Mouse (Mus musculus) thymus, adult 2 months (tissue): ENCODE results near the gene Olfr819. TPM values are rescaled to one million over a fixed set of nuclear protein-coding genes. Genes with fewer than 3 reads are reported as not detected.

Experiments
- DNase-seq: peaks from one replicate; pipeline ENCODE4 v3.0.0; 2021
- H3K27ac ChIP-seq: fragments of 200-500 bp; 2 replicates; pipeline ENCODE4 v1.5.1; 2012; ENCODE audit warnings: low read length, control low read depth; ENCODE audit not compliant: control insufficient read depth, insufficient read depth
- H3K27me3 ChIP-seq: fragments of 200-500 bp; 2 replicates; pipeline ENCODE4 v1.6.1; 2012; ENCODE audit warnings: mild to moderate bottlenecking, low read length, moderate library complexity, mixed read lengths; ENCODE audit not compliant: control insufficient read depth, insufficient read depth
- H3K36me3 ChIP-seq: fragments of 200-500 bp; 2 replicates; pipeline ENCODE4 v1.6.1; 2012; ENCODE audit warnings: mild to moderate bottlenecking, low read length, moderate library complexity; ENCODE audit not compliant: control insufficient read depth, insufficient read depth
- H3K4me1 ChIP-seq: fragments of 200-500 bp; replicated peaks from 2 replicates; pipeline ENCODE4 v1.6.1; 2012; ENCODE audit warnings: low read length; ENCODE audit not compliant: control insufficient read depth, insufficient read depth
- H3K4me3 ChIP-seq: fragments of 200-500 bp; 2 replicates; pipeline ENCODE4 v1.5.1; 2012; ENCODE audit warnings: mild to moderate bottlenecking, low read length, control low read depth, moderate library complexity; ENCODE audit not compliant: control insufficient read depth, insufficient read depth
- CTCF ChIP-seq: fragments of 200-500 bp; IDR thresholded peaks from 2 replicates; pipeline ENCODE4 v1.5.1; 2012; ENCODE audit warnings: mild to moderate bottlenecking, control low read depth, low read length, moderate library complexity, borderline replicate concordance; ENCODE audit not compliant: control insufficient read depth, poor library complexity, insufficient read depth; ENCODE audit errors: extremely low read depth
- POLR2A ChIP-seq: fragments of 200-500 bp; IDR thresholded peaks from 2 replicates; pipeline ENCODE4 v1.6.1; 2012; ENCODE audit warnings: mild to moderate bottlenecking, low read length, control low read depth, moderate library complexity; ENCODE audit not compliant: control insufficient read depth, poor library complexity, insufficient read depth; ENCODE audit errors: extremely low read depth
- WGBS: fragments of 180-500 bp; shearing (Covaris S2); methylation state at CpG from one replicate; pipeline ENCODE4 v1.1.7; 2018; 5-methylcytosine and 5-hydroxymethylcytosine counted together
- polyA plus RNA-seq: library from polyadenylated mRNA; depleted of rRNA; stranded (reverse); fragments of >200 nt; gene quantifications from 2 replicates; pipeline ENCODE4 v1.2.3, GENCODE M21; 2012; rRNA removed

Olfr819 gene
- polyA plus RNA-seq, 1 experiment: not detected

DNA sequence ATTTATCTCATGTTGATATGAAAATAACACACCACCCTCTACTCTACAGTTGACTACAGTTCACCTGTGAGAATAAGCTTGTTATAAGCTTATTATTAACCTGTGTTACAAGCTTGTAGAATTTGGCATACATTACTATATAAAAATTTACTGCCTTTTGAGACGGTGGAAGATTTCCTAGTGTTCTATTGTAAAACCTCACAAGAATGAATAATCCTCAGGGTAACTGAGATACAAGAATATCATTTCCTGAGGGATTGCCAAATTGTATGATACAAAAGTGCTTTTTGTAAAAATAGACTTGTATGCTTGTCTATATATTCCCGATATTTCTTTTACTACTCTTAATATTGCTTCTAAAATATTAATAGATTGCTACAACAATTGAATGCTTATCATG, 18.1 kb downstream of the Olfr819 start, which contains the start of gene Olfr818:
Gene Olfr818, minus strand, starts transcription at position 101 of the 400 bp plus-strand sequence.
- DNase-seq: no peak
- no peaks in the 10 kb centered on the region for H3K4me1 ChIP-seq
- no peak within 1 kb of the TSS for H3K27ac ChIP-seq
- no peak within 1 kb of the TSS for H3K4me3 ChIP-seq
- WGBS: 96% methylated on average over 2 of the region's 2 CpGs
- H3K27me3 ChIP-seq: no peaks in the 10 kb centered on the region
- no peaks in the 10 kb centered on the region for H3K36me3 ChIP-seq
- TF ChIP-seq CTCF (no peak), POLR2A (no peak)

DNA sequence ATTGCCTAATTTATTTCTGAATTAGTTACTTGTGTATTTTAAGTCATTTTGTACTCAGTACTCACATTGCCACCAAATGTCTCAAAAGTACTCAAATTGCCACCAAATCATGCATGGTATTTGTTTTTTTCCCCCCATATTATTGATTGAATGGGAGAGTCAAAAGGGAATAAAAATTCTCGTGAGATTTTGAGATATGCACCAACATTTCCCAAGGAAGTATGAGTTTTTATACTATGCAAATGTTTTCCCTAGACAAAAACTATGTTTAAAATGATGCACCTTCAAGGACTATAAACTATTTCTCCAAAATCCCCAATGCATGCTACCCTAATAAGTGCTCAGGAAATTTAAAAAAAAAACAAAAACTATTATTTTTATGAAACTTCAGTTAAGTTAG, 51.6 kb downstream of the Olfr819 start, which contains the start of gene Olfr816:
Gene Olfr816, minus strand, starts transcription at position 101 of the 400 bp plus-strand sequence.
- no peaks in the 10 kb centered on the region for H3K4me1 ChIP-seq
- no peak for TF ChIP-seq POLR2A
- no peak for TF ChIP-seq CTCF

More for the DNA sequence above, 51.6 kb downstream of the Olfr819 start, which contains the start of gene Olfr816:
- Histone ChIP-seq H3K36me3 (no peaks in the 10 kb centered on the region), H3K27ac (no peak within 1 kb of the TSS), H3K4me3 (no peak within 1 kb of the TSS), H3K27me3 (no peaks in the 10 kb centered on the region)
- WGBS: 75% methylated on average over 1 of the region's 1 CpGs
- DNase-seq: no peak

Other genes with a start within 250 kb of the Olfr819 start
- gene Olfr805, start 237.9 kb downstream of the Olfr819 start, polyA plus RNA-seq: not detected in 2 replicates
- not detected in 2 replicates for gene Olfr806, start 225.3 kb downstream of the Olfr819 start, polyA plus RNA-seq
- not detected in 2 replicates for gene Olfr807, start 209.5 kb downstream of the Olfr819 start, polyA plus RNA-seq
- not detected in 2 replicates for gene Olfr808, start 201.8 kb downstream of the Olfr819 start, polyA plus RNA-seq
- gene Olfr809, start 192.6 kb downstream of the Olfr819 start, polyA plus RNA-seq: not detected in 2 replicates
- not detected in 2 replicates for gene Olfr810, start 172.3 kb downstream of the Olfr819 start, polyA plus RNA-seq
- not detected in 2 replicates for gene Olfr811, start 162.9 kb downstream of the Olfr819 start, polyA plus RNA-seq
- not detected in 2 replicates for gene Olfr812, start 121.2 kb downstream of the Olfr819 start, polyA plus RNA-seq
- not detected in 2 replicates for gene Olfr813, start 111.9 kb downstream of the Olfr819 start, polyA plus RNA-seq
- gene Olfr814, start 87.4 kb downstream of the Olfr819 start, polyA plus RNA-seq: not detected in 2 replicates
- gene Olfr815, start 61.4 kb downstream of the Olfr819 start, polyA plus RNA-seq: not detected in 2 replicates
- gene Olfr816, start 51.7 kb downstream of the Olfr819 start, polyA plus RNA-seq: not detected in 2 replicates
- not detected in 2 replicates for gene Olfr818, start 18.2 kb downstream of the Olfr819 start, polyA plus RNA-seq
- not detected in 2 replicates for gene Olfr247, start 8.9 kb upstream of the Olfr819 start, polyA plus RNA-seq
- gene Gm10310, start 17.8 kb upstream of the Olfr819 start, polyA plus RNA-seq: not detected in 2 replicates
- gene Olfr820, start 45.4 kb upstream of the Olfr819 start, polyA plus RNA-seq: not detected in 2 replicates
- not detected in 2 replicates for gene Olfr821, start 63.1 kb upstream of the Olfr819 start, polyA plus RNA-seq
- not detected in 2 replicates for gene Olfr822, start 103.9 kb upstream of the Olfr819 start, polyA plus RNA-seq
- not detected in 2 replicates for gene Olfr823, start 148.1 kb upstream of the Olfr819 start, polyA plus RNA-seq
- not detected in 2 replicates for gene Olfr824, start 162.7 kb upstream of the Olfr819 start, polyA plus RNA-seq
- not detected in 2 replicates for gene Olfr825, start 199.5 kb upstream of the Olfr819 start, polyA plus RNA-seq
- gene Olfr826, start 216.9 kb upstream of the Olfr819 start, polyA plus RNA-seq: not detected in 2 replicates
- gene Olfr827, start 247.1 kb upstream of the Olfr819 start, polyA plus RNA-seq: not detected in 2 replicates